Mouse (Mus musculus) C2C12 (cell line): ENCODE data around the gene 6820408C15Rik. TPM values are rescaled to one million over a fixed set of nuclear protein-coding genes. Genes with fewer than 3 reads are reported as not detected.

Experiments
- H3K27me3 ChIP-seq: one replicate; pipeline ENCODE4 v1.6.1; 2011; ENCODE audit not compliant: control insufficient read depth, insufficient read depth, insufficient read length
- H3K36me3 ChIP-seq: one replicate; pipeline ENCODE4 v1.6.1; 2011; ENCODE audit not compliant: control insufficient read depth, insufficient read depth
- H3K4me3 ChIP-seq: one replicate; pipeline ENCODE4 v1.5.1; 2011; ENCODE audit warnings: mild to moderate bottlenecking, control low read depth; ENCODE audit not compliant: poor library complexity, insufficient read depth, severe bottlenecking
- H3K79me2 ChIP-seq: one replicate; pipeline ENCODE4 v1.6.1; 2011; ENCODE audit not compliant: control insufficient read depth, insufficient read depth
- H3K79me3 ChIP-seq: one replicate; pipeline ENCODE4 v1.6.1; 2011; ENCODE audit warnings: low read depth, control low read depth
- H3ac ChIP-seq: one replicate; pipeline ENCODE3; 2011; ENCODE audit warnings: low read depth; ENCODE audit not compliant: control insufficient read depth, insufficient read length
- CEBPB ChIP-seq: IDR thresholded peaks from one replicate; pipeline ENCODE4 v1.6.1; 2011; ENCODE audit warnings: low read depth, mild to moderate bottlenecking, control low read depth, moderate library complexity
- CTCF ChIP-seq: IDR thresholded peaks from one replicate; pipeline ENCODE4 v1.5.1; 2011; ENCODE audit not compliant: control insufficient read depth, insufficient read depth, insufficient read length
- FOSL1 ChIP-seq: IDR thresholded peaks from one replicate; pipeline ENCODE4 v1.8.0; 2011; ENCODE audit warnings: mild to moderate bottlenecking, low read length; ENCODE audit not compliant: poor library complexity, insufficient read depth, severe bottlenecking
- MAX ChIP-seq: IDR thresholded peaks from one replicate; pipeline ENCODE4 v1.6.1; 2011; ENCODE audit warnings: mild to moderate bottlenecking, control low read depth
- MYOD1 ChIP-seq: IDR thresholded peaks from one replicate; pipeline ENCODE4 v1.6.1; 2011; ENCODE audit warnings: low read depth; ENCODE audit not compliant: control insufficient read depth, insufficient read length
- MYOG ChIP-seq: IDR thresholded peaks from one replicate; pipeline ENCODE4 v1.6.1; 2011; ENCODE audit not compliant: control insufficient read depth, insufficient read length; ENCODE audit errors: extremely low read depth
- USF1 ChIP-seq: IDR thresholded peaks from one replicate; pipeline ENCODE4 v1.6.1; 2011; ENCODE audit warnings: low read depth, mild to moderate bottlenecking, control low read depth, moderate library complexity
- polyA plus RNA-seq: library from polyadenylated mRNA; unstranded; fragments of >200 nt; fragmentation: generic; extraction: Trizol; gene quantifications from one replicate; pipeline ENCODE4 v1.2.1, GENCODE M21; 2012; ENCODE audit warnings: missing spikeins

6820408C15Rik gene
- polyA plus RNA-seq, 1 experiment = 0.09 TPM

- no peak overlapping the region for H3ac ChIP-seq
- H3K27me3 ChIP-seq = peaks cover 43% of the 10 kb centered on the region
- H3K4me3 ChIP-seq = no peak overlapping the region
- TF ChIP-seq MYOG = no peak
- no peak for TF ChIP-seq CEBPB
- no peak for TF ChIP-seq MAX
- no peak for TF ChIP-seq CTCF
- TF ChIP-seq MYOD1 = no peak
- TF ChIP-seq FOSL1 = no peak
- TF ChIP-seq USF1 = no peak
- H3K79me3 ChIP-seq = no peaks in the 10 kb centered on the region
- H3K36me3 ChIP-seq = no peaks in the 10 kb centered on the region
- no peaks in the 10 kb centered on the region for H3K79me2 ChIP-seq
These were observed 39.6 kb upstream of the 6820408C15Rik start for GRCm38 (mm10) chr2:152375652-152376344.

GRCm38 (mm10) chr2:152376345-152376741 is 39.0 kb upstream of the 6820408C15Rik start, which contains the start of gene Nrsn2:
Gene Nrsn2, minus strand, starts transcription at chr2:152376638.
- H3K4me3 ChIP-seq = no peak within 1 kb of the TSS
- H3K79me2 ChIP-seq = no peaks in the 10 kb centered on the region
- H3K79me3 ChIP-seq = no peaks in the 10 kb centered on the region
- H3K36me3 ChIP-seq = no peaks in the 10 kb centered on the region
- TF ChIP-seq MYOD1 (no peak), MYOG (no peak), USF1 (no peak), MAX (no peak), CEBPB (no peak), CTCF (no peak), FOSL1 (no peak)
- H3ac ChIP-seq = no peak within 1 kb of the TSS
- peaks cover 40% of the 10 kb centered on the region for H3K27me3 ChIP-seq

GRCm38 (mm10) chr2:152384191-152384590 is 31.2 kb upstream of the 6820408C15Rik start:
- Histone ChIP-seq H3K27me3 (peaks cover 6% of the 10 kb centered on the region), H3K79me2 (no peaks in the 10 kb centered on the region), H3K36me3 (no peaks in the 10 kb centered on the region), H3K79me3 (no peaks in the 10 kb centered on the region), H3ac (no peak overlapping the region), H3K4me3 (no peak overlapping the region)
- TF ChIP-seq USF1 = no peak
- no peak for TF ChIP-seq MYOG
- TF ChIP-seq FOSL1 = no peak
- TF ChIP-seq CTCF = no peak
- TF ChIP-seq CEBPB = no peak
- no peak for TF ChIP-seq MYOD1
- no peak for TF ChIP-seq MAX

GRCm38 (mm10) chr2:152392786-152393185 is 22.6 kb upstream of the 6820408C15Rik start:
- no peak for TF ChIP-seq CEBPB
- no peak for TF ChIP-seq MYOD1
- TF ChIP-seq USF1 = no peak
- TF ChIP-seq CTCF = peak; percentile 49

GRCm38 (mm10) chr2:152393225-152394017 is 22.0 kb upstream of the 6820408C15Rik start:
- Histone ChIP-seq H3K79me2 (peaks cover 6% of the 10 kb centered on the region), H3ac (no peak overlapping the region), H3K79me3 (no peaks in the 10 kb centered on the region), H3K4me3 (no peak overlapping the region), H3K27me3 (peaks cover 1% of the 10 kb centered on the region), H3K36me3 (no peaks in the 10 kb centered on the region)
- TF ChIP-seq MYOG (no peak), MYOD1 (no peak), CTCF (no peak), MAX (no peak), FOSL1 (no peak), USF1 (no peak), CEBPB (no peak)

More at GRCm38 (mm10) chr2:152392786-152393185, 22.6 kb upstream of the 6820408C15Rik start:
- H3ac ChIP-seq = no peak overlapping the region
- no peaks in the 10 kb centered on the region for H3K36me3 ChIP-seq
- H3K4me3 ChIP-seq = no peak overlapping the region
- no peaks in the 10 kb centered on the region for H3K79me3 ChIP-seq
- peaks cover 6% of the 10 kb centered on the region for H3K79me2 ChIP-seq
- peaks cover 6% of the 10 kb centered on the region for H3K27me3 ChIP-seq
